Mouse (Mus musculus) intestine, embryonic 14.5 days (tissue): ENCODE data around the gene Kcnk6. TPM values are rescaled to one million over a fixed set of nuclear protein-coding genes. Genes with fewer than 3 reads are reported as not detected.

Experiments
- ATAC-seq: fragments of 200-750 bp; cut with Nextera tagmentation; replicated peaks from 2 replicates; pipeline ENCODE4 v1.8.0; 2017; ENCODE audit warnings: low read depth, moderate number of reproducible peaks, moderate TSS enrichment, moderate library complexity; ENCODE audit not compliant: low FRiP score, low TSS enrichment
- DNase-seq: peaks from one replicate; pipeline ENCODE4 v3.0.0-alpha.2; 2018; ENCODE audit warnings: low spot score
- H3K27ac ChIP-seq: fragments of 300-500 bp; sonication (generic); 2 replicates; pipeline ENCODE4 v1.5.1; 2014; ENCODE audit warnings: low read depth, mild to moderate bottlenecking, control low read depth
- H3K27me3 ChIP-seq: fragments of 300-500 bp; sonication (generic); replicated peaks from 2 replicates; pipeline ENCODE4 v1.6.1; 2014; ENCODE audit warnings: low read length, control low read depth; ENCODE audit not compliant: control insufficient read depth, insufficient read depth
- H3K36me3 ChIP-seq: fragments of 300-500 bp; sonication (generic); 2 replicates; pipeline ENCODE4 v1.6.1; 2014; ENCODE audit warnings: low read length, control low read depth; ENCODE audit not compliant: control insufficient read depth, insufficient read depth
- H3K4me1 ChIP-seq: fragments of 300-500 bp; sonication (generic); replicated peaks from 2 replicates; pipeline ENCODE4 v1.6.1; 2014; ENCODE audit warnings: low read length, control low read depth, mixed read lengths; ENCODE audit not compliant: control insufficient read depth, insufficient read depth
- H3K4me2 ChIP-seq: fragments of 300-500 bp; sonication (generic); 2 replicates; pipeline ENCODE4 v1.6.1; 2014; ENCODE audit warnings: low read length
- H3K4me3 ChIP-seq: fragments of 300-500 bp; sonication (generic); 2 replicates; pipeline ENCODE4 v1.5.1; 2014; ENCODE audit warnings: low read depth, low read length, control low read depth, mixed read lengths
- H3K9ac ChIP-seq: fragments of 300-500 bp; sonication (generic); 2 replicates; pipeline ENCODE4 v1.6.1; 2014; ENCODE audit warnings: mild to moderate bottlenecking, low read length
- H3K9me3 ChIP-seq: fragments of 300-500 bp; sonication (generic); 2 replicates; pipeline ENCODE4 v1.6.1; 2016; ENCODE audit warnings: low read length, control low read depth; ENCODE audit not compliant: control insufficient read depth
- WGBS: fragments of 180-500 bp; shearing (Covaris S2); extraction: QIAGEN DNeasy Blood & Tissue Kit; methylation state at CpG from one replicate; pipeline ENCODE4 v1.1.7; 2014; 5-methylcytosine and 5-hydroxymethylcytosine counted together
- polyA plus RNA-seq: library from polyadenylated mRNA; unstranded; fragments of >200 nt; fragmentation: Nextera tagmentation; extraction: Ambion mirVana; gene quantifications from 2 replicates; pipeline ENCODE4 v1.2.1, GENCODE M21; 2014

Gene Kcnk6
- polyA plus RNA-seq, 1 experiment from 2014 or later = 0.65 TPM

DNA sequence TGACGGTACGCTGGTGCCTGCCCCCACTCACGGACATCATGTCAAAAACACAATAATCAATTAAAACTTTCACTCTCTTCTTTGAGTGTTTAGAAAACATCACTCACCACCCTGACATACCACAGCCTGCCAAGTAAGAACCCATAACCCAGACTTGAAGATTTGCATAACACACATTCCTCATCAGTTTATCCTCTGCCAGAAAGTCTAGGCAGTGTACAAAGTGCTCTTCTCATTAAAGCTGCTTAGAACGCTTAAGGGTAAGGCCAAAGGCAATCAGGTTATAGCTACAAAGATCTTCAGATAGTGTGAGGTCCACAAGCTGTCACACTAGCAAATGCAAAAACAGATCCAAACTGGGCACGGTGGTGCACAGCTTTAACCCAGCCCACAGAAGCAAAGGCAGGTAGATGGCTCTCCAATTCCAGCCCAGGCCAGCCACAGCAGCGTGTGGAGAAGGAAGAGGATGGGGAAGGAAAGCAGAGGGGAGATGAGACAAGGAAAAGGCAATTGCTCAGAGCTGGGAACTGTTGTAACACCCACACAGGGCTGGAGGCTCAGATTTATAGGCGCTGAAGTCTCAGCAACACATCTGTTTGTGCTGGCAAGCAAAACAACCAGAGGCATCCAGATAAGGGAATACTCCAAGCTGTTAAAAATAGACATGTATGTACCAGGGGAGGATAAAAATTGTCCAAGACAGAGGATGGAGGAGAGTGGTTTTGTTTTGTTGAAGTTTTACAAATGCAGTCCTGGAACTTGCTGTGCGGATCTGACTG lies 39.6 kb upstream of the Kcnk6 start:
- Histone ChIP-seq H3K9me3 (no peaks in the 10 kb centered on the region), H3K4me2 (no peak overlapping the region), H3K9ac (no peak overlapping the region), H3K4me1 (peaks cover 5% of the 10 kb centered on the region), H3K27me3 (no peaks in the 10 kb centered on the region), H3K4me3 (no peak overlapping the region), H3K36me3 (no peaks in the 10 kb centered on the region), H3K27ac (no peak overlapping the region)
- no peak for DNase-seq
- no peak for ATAC-seq
- 48% methylated on average over 8 of the region's 8 CpGs for WGBS

DNA sequence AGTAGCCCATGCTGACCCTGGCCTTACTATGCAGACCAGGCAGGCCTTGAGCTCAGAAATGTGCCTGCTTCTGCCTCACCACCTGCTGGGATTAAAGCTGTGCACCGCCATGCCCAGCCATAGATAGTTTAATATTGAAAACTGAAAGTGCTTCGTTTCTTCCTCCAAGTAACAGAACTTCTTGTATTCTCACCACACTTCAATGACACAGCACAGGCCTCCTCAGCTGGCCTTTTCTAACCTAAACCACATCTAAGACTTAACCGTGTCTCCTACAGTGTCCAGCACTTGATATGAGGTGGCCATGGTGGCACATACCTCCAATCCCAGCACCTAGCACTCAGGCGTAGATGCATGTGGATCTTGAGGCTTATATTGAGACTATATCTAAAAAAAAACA lies 38.1 kb upstream of the Kcnk6 start:
- Histone ChIP-seq H3K9me3 (no peaks in the 10 kb centered on the region), H3K36me3 (no peaks in the 10 kb centered on the region), H3K9ac (no peak overlapping the region), H3K4me2 (no peak overlapping the region), H3K27me3 (no peaks in the 10 kb centered on the region), H3K4me1 (peaks cover 10% of the 10 kb centered on the region), H3K27ac (no peak overlapping the region), H3K4me3 (no peak overlapping the region)
- 80% methylated on average over 4 of the region's 4 CpGs for WGBS
- DNase-seq = no peak
- no peak for ATAC-seq

DNA sequence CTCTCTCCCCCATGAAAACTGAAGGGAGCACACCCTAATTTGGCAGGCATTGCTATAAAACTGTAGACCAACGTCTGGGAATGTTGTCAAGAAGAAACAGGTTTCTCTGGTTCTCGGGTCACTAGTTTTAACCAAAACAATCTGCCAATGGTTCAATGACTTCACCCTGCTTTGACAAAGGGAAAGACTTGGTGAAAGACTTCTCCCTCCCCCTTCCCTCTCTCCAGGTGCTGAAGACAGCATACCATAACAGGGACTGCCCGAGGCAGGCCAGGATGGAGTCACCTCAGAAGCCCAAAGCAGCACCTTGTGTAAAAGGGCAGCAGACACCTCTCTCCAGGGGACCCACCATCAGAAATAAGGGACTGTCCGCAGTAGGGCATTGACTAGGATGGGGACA lies 34.6 kb upstream of the Kcnk6 start:
- Histone ChIP-seq H3K4me3 (no peak overlapping the region), H3K9me3 (no peaks in the 10 kb centered on the region), H3K36me3 (no peaks in the 10 kb centered on the region), H3K4me2 (no peak overlapping the region), H3K27me3 (no peaks in the 10 kb centered on the region), H3K9ac (no peak overlapping the region), H3K4me1 (peaks cover 8% of the 10 kb centered on the region), H3K27ac (no peak overlapping the region)
- ATAC-seq (no peak), DNase-seq (no peak)
- 60% methylated on average over 4 of the region's 4 CpGs for WGBS

DNA sequence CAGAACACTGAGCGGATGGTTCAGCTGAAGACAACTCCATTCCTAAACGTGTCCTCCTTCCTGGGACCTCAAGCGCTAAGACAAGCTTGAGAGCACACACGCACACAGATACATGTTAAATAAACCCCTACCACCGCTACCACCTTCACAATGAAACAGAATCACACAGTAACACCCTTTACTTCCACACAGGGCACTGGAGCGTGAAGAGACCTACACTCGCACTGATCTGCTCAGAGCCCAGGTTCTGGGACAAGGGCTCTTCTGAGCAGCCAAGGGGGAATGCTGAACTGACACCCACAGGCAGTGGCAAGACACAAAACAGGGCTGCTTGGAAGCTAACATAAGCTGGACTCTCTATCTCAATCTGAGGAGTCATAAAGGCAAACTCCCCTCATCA lies 33.3 kb upstream of the Kcnk6 start:
- ATAC-seq (no peak), DNase-seq (no peak)
- Histone ChIP-seq H3K4me1 (0 out of 2 replicates have a peak, but pooled peaks cover 5% of the 10 kb centered on the region), H3K27me3 (no peaks in the 10 kb centered on the region), H3K27ac (no peak overlapping the region), H3K4me3 (no peak overlapping the region), H3K9me3 (no peaks in the 10 kb centered on the region), H3K4me2 (no peak overlapping the region), H3K36me3 (no peaks in the 10 kb centered on the region), H3K9ac (no peak overlapping the region)
- 74% methylated on average over 7 of the region's 7 CpGs for WGBS

DNA sequence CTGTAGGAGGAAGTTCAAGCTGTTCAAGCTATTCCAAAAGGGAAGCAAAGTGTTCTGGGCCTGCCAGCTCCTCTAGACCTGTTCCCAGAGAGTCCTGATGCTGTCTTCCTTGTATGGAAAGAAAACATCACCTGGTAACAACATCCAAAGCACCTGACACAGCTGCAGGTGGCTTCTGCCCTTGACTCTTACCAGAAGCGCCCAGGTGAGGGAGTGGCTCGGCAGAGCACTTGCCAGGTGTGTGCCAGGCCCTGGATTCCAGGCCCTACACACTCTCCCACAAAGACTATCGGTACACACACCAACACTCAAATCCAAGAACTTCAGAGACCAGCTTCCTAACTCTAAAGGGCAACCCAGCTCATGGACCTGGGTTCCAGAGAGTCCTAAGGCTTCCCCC lies 31.5 kb upstream of the Kcnk6 start:
- H3K4me1 ChIP-seq = 0 out of 2 replicates have a peak, but pooled peaks cover 5% of the 10 kb centered on the region
- ATAC-seq (no peak), DNase-seq (no peak)
- no peaks in the 10 kb centered on the region for H3K9me3 ChIP-seq
- no peak overlapping the region for H3K27ac ChIP-seq
- WGBS = 88% methylated on average over 3 of the region's 3 CpGs
- no peak overlapping the region for H3K9ac ChIP-seq
- H3K36me3 ChIP-seq = 0 out of 2 replicates have a peak, but pooled peaks cover 9% of the 10 kb centered on the region
- H3K4me3 ChIP-seq = no peak overlapping the region
- H3K27me3 ChIP-seq = no peaks in the 10 kb centered on the region
- H3K4me2 ChIP-seq = no peak overlapping the region

DNA sequence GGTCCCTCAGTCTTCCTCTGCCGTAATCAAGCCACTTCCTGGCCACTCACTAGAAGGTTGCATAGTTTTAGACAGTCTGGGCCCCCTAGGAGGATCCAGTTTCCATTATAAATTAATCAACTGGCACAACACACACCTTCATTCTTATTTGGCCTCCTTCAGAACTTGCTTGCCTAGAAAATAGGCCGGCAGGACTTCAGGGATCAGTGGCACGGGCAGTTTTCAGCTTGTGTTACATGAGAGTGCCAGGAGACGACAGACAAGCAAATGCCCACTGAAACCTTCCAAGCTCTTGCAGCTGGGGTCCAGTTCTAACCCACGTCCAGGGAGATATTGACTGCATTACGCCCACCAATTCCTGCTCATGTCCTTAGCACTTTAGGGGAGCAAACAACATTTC lies 29.8 kb upstream of the Kcnk6 start:
- no peak overlapping the region for H3K27ac ChIP-seq
- DNase-seq (no peak), ATAC-seq (no peak)
- peaks cover 11% of the 10 kb centered on the region for H3K4me1 ChIP-seq
- H3K27me3 ChIP-seq = no peaks in the 10 kb centered on the region
- H3K4me3 ChIP-seq = no peak overlapping the region
- 0 out of 2 replicates have a peak, but pooled peaks cover 13% of the 10 kb centered on the region for H3K36me3 ChIP-seq
- H3K9ac ChIP-seq = no peak overlapping the region
- no peak overlapping the region for H3K4me2 ChIP-seq
- no peaks in the 10 kb centered on the region for H3K9me3 ChIP-seq
- 76% methylated on average over 6 of the region's 6 CpGs for WGBS

DNA sequence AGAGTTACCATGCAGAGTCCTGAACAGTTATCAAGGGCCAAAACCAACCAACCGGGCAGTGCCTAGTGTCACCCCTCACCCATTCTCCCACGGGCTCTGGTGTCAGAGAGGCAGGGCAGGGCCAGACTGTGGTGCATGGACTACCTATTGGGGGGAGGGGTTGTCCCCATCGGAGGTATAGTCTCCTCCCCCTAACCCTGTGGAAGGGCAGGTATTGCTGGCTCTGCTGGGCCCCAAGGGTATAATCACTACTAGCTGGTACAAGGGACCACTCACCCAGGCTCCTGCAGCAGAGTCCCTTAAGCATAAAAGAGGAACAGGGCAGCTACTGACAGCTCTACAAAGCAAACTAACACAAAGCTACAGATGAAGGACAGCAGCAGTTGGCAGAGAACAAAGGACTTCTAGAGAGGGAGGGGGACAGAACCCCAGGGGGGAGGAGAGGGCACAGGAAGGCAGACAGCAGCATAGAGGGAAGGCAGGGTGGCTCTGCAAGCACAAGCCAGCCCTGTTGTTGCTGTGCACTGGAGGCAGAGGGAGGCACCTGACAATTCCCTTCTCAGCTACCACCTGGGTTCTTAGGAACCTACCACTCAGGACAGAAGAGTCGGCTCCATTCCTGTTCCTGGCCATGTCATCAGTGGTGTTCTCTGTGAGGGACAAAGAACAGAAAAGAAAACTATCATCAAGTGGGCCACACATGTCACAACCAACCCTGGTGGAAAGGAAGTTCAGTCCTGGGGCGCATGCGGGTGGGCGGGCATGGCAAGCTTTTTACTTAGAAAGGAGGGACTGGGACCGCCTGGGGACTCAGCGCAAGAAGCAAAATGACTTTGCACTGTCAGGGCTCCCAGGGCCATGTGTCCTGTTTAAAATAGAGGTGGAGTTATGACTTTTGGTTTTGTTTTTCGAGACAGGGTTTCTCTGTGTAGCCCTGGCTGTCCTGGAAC lies 27.7 kb upstream of the Kcnk6 start:
- H3K4me3 ChIP-seq = no peak overlapping the region
- no peak for ATAC-seq
- DNase-seq = no peak

DNA sequence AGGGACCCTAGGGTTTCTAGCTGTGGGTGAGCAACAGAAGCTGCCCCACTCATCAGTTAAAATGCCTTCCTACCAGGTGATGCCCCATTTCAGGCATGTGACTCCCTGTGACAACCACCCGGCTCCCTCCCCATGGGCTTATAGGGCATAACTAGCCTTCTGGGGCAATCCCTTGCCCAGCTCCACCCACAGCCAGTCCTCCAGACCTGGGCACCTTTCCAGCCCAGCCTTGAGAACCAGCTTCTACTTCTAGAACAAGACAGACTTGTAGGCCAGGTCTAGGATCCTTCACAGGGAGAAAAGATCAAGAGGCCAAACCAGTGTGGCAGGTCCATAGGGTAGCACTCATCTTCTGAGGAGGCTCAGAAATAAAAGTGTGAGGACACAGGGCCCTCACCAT lies 25.1 kb upstream of the Kcnk6 start:
- ATAC-seq (no peak), DNase-seq (no peak)
- H3K27ac ChIP-seq = no peak overlapping the region
- H3K4me1 ChIP-seq = peaks cover 18% of the 10 kb centered on the region
- H3K9ac ChIP-seq = no peak overlapping the region
- no peaks in the 10 kb centered on the region for H3K9me3 ChIP-seq
- no peak overlapping the region for H3K4me3 ChIP-seq
- H3K27me3 ChIP-seq = no peaks in the 10 kb centered on the region
- H3K36me3 ChIP-seq = 0 out of 2 replicates have a peak, but pooled peaks cover 13% of the 10 kb centered on the region
- WGBS = 86% methylated on average over 1 of the region's 1 CpGs
- H3K4me2 ChIP-seq = no peak overlapping the region

More for the DNA sequence above, 27.7 kb upstream of the Kcnk6 start:
- Histone ChIP-seq H3K27me3 (no peaks in the 10 kb centered on the region), H3K27ac (no peak overlapping the region), H3K4me2 (no peak overlapping the region), H3K4me1 (peaks cover 18% of the 10 kb centered on the region), H3K9me3 (no peaks in the 10 kb centered on the region), H3K36me3 (0 out of 2 replicates have a peak, but pooled peaks cover 13% of the 10 kb centered on the region), H3K9ac (no peak overlapping the region)
- 83% methylated on average over 10 of the region's 10 CpGs for WGBS
